Mouse (Mus musculus) kidney, postnatal 0 days (tissue): Measurements from ENCODE around the gene Arhgef2. TPM values are rescaled to one million over a fixed set of nuclear protein-coding genes. Genes with fewer than 3 reads are reported as not detected.

Source experiments
- ATAC-seq: fragments of 200-750 bp; cut with Nextera tagmentation; replicated peaks from 2 replicates; pipeline ENCODE4 v1.8.0; 2017; ENCODE audit warnings: low read depth, moderate number of reproducible peaks, moderate TSS enrichment, moderate library complexity; ENCODE audit not compliant: low FRiP score
- DNase-seq: peaks from one replicate; pipeline ENCODE4 v3.0.0-alpha.2; 2016; ENCODE audit warnings: low spot score
- H3K27ac ChIP-seq: fragments of 300-500 bp; sonication (generic); 2 replicates; pipeline ENCODE4 v1.5.1; 2014; ENCODE audit warnings: mild to moderate bottlenecking
- H3K27me3 ChIP-seq: fragments of 300-500 bp; sonication (generic); 2 replicates; pipeline ENCODE4 v1.6.1; 2014; ENCODE audit warnings: low read length, mixed read lengths; ENCODE audit not compliant: insufficient read depth
- H3K36me3 ChIP-seq: fragments of 300-500 bp; sonication (generic); 2 replicates; pipeline ENCODE4 v1.6.1; 2014; ENCODE audit warnings: low read length, mixed read lengths; ENCODE audit not compliant: insufficient read depth
- H3K4me1 ChIP-seq: fragments of 300-500 bp; sonication (generic); replicated peaks from 2 replicates; pipeline ENCODE4 v1.6.1; 2014; ENCODE audit warnings: antibody characterized with exemption, low read length, mixed read lengths; ENCODE audit not compliant: insufficient read depth
- H3K4me2 ChIP-seq: fragments of 300-500 bp; sonication (generic); 2 replicates; pipeline ENCODE4 v1.6.1; 2014; ENCODE audit warnings: mild to moderate bottlenecking, low read length, moderate library complexity, mixed read lengths
- H3K4me3 ChIP-seq: fragments of 300-500 bp; sonication (generic); replicated peaks from 2 replicates; pipeline ENCODE4 v1.5.1; 2014; ENCODE audit warnings: low read depth, low read length
- H3K9ac ChIP-seq: fragments of 300-500 bp; sonication (generic); 2 replicates; pipeline ENCODE4 v1.6.1; 2014; ENCODE audit warnings: low read depth, low read length
- H3K9me3 ChIP-seq: fragments of 300-500 bp; sonication (generic); replicated peaks from 2 replicates; pipeline ENCODE4 v1.6.1; 2016; ENCODE audit warnings: low read length, inconsistent platforms, mixed read lengths
- CTCF ChIP-seq: IDR thresholded peaks from 2 replicates; pipeline ENCODE4 v1.5.1; 2016; ENCODE audit warnings: antibody characterized with exemption, low read depth, mild to moderate bottlenecking, moderate library complexity
- WGBS: fragments of 180-500 bp; shearing (Covaris S2); extraction: QIAGEN DNeasy Blood & Tissue Kit; methylation state at CpG from one replicate; pipeline ENCODE4 v1.1.7; 2014; 5-methylcytosine and 5-hydroxymethylcytosine counted together
- polyA plus RNA-seq: library from polyadenylated mRNA; unstranded; fragments of >200 nt; fragmentation: Nextera tagmentation; extraction: Ambion mirVana; gene quantifications from 2 replicates; pipeline ENCODE4 v1.2.1, GENCODE M21; 2015

Arhgef2 gene
- polyA plus RNA-seq, 1 experiment from 2014 or later, result 53.7 TPM

GRCm38 (mm10) chr3:88631921-88632587 is 26.3 kb downstream of the Arhgef2 start:
- DNase-seq (peak; percentile 68), ATAC-seq (no peak)
- peaks cover 7% of the 10 kb centered on the region for H3K4me1 ChIP-seq
- no peaks in the 10 kb centered on the region for H3K27me3 ChIP-seq
- WGBS, result 68% methylated on average over 12 of the region's 12 CpGs
- no peak overlapping the region for H3K27ac ChIP-seq
- H3K36me3 ChIP-seq, result peaks cover 71% of the 10 kb centered on the region
- H3K4me3 ChIP-seq, result no peak overlapping the region
- H3K9me3 ChIP-seq, result no peaks in the 10 kb centered on the region
- TF ChIP-seq CTCF, result peak; percentile 79
- H3K4me2 ChIP-seq, result no peak overlapping the region
- H3K9ac ChIP-seq, result no peak overlapping the region

GRCm38 (mm10) chr3:88633056-88633455 is 27.3 kb downstream of the Arhgef2 start:
- Histone ChIP-seq H3K9ac (no peak overlapping the region), H3K9me3 (no peaks in the 10 kb centered on the region), H3K4me2 (no peak overlapping the region), H3K27ac (no peak overlapping the region), H3K27me3 (no peaks in the 10 kb centered on the region), H3K4me1 (peaks cover 5% of the 10 kb centered on the region; the same call in 1 of the 2 replicates), H3K36me3 (peaks cover 72% of the 10 kb centered on the region), H3K4me3 (no peak overlapping the region)
- TF ChIP-seq CTCF, result no peak
- ATAC-seq, result no peak
- no peak for DNase-seq
- WGBS, result 93% methylated on average over 10 of the region's 10 CpGs

DNA sequence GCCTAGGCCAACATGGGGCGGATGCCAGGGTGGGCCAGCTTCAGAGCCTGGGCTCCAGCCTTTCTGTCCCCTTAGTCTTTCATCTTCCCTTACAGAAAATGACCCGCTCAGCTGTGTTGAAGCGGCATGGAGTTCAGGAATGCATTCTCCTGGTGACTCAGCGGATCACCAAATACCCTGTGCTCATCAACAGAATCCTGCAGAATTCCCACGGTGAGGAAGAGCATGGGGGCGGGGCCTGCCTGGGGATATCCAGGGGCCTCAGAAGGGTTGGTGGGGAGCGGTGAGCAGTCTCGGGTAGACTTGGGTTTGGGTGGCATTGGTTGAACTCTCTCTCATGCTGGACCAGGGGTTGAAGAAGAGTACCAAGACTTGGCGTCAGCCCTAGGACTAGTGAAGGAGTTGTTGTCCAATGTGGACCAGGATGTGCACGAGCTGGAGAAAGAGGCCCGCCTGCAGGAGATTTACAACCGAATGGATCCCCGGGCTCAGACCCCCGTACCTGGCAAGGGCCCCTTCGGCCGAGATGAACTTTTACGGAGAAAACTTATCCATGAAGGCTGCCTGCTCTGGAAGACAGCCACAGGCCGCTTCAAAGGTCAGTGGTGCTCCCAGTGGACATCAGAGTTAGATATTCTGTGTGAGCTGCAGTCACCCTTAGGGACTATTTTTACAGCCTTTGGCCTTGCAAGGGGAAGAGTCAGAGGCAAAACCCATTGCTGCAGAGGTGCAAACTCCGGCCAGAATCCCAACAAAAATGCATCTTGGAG is 29.9 kb downstream of the Arhgef2 start:
- Histone ChIP-seq H3K9ac (no peak overlapping the region), H3K9me3 (no peaks in the 10 kb centered on the region), H3K4me1 (no peaks in the 10 kb centered on the region), H3K27ac (peak overlapping the region; percentile 31; the same call in 1 of the 2 replicates), H3K4me2 (no peak overlapping the region), H3K27me3 (no peaks in the 10 kb centered on the region), H3K36me3 (peaks cover 75% of the 10 kb centered on the region), H3K4me3 (no peak overlapping the region)
- no peak for TF ChIP-seq CTCF
- DNase-seq, result no peak
- 84% methylated on average over 19 of the region's 19 CpGs for WGBS
- ATAC-seq, result no peak

- H3K4me1 ChIP-seq, result no peaks in the 10 kb centered on the region
- peaks cover 72% of the 10 kb centered on the region for H3K36me3 ChIP-seq
- no peak overlapping the region for H3K9ac ChIP-seq
- TF ChIP-seq CTCF, result peak; percentile 4; the same call in 1 of the 2 replicates
- H3K4me3 ChIP-seq, result no peak overlapping the region
- H3K27ac ChIP-seq, result peak overlapping the region; percentile 31; the same call in 1 of the 2 replicates
- H3K9me3 ChIP-seq, result no peaks in the 10 kb centered on the region
- H3K4me2 ChIP-seq, result no peak overlapping the region
- DNase-seq, result peak; percentile 46
- no peak for ATAC-seq
- no peaks in the 10 kb centered on the region for H3K27me3 ChIP-seq
- WGBS, result 50% methylated on average over 8 of the region's 8 CpGs
Observed at GRCm38 (mm10) chr3:88636555-88636986, 30.8 kb downstream of the Arhgef2 start.

DNA sequence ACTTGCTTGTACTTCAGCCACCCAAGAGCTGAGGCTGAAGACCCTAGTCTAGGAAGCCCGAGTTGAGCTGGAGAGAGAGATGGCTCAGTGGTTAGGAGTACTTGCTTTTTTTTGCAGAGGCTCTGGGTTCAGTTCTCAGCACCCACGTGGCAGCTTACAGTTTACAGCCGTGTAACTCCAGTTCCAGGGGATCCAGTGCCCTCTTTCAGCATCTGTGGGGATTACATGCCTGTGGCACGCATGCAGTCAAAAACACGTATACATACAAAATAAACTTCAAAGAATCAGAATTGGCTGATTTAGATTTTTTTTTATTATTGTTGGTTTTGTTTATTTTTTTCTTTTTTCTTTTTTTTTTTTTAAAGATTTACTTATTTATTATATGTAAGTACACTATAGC is 31.4 kb downstream of the Arhgef2 start:
- 98% methylated on average over 5 of the region's 5 CpGs for WGBS
- ATAC-seq, result no peak
- H3K4me3 ChIP-seq, result no peak overlapping the region
- DNase-seq, result no peak
- H3K9me3 ChIP-seq, result no peaks in the 10 kb centered on the region
- H3K4me1 ChIP-seq, result no peaks in the 10 kb centered on the region
- H3K27ac ChIP-seq, result 0 out of 2 replicates have a peak overlapping the region, but pooled peaks have one; percentile 31
- H3K4me2 ChIP-seq, result no peak overlapping the region
- TF ChIP-seq CTCF, result 0 out of 2 replicates have a peak, but pooled peaks have one; percentile 3
- no peak overlapping the region for H3K9ac ChIP-seq
- peaks cover 69% of the 10 kb centered on the region for H3K36me3 ChIP-seq
- H3K27me3 ChIP-seq, result no peaks in the 10 kb centered on the region

DNA sequence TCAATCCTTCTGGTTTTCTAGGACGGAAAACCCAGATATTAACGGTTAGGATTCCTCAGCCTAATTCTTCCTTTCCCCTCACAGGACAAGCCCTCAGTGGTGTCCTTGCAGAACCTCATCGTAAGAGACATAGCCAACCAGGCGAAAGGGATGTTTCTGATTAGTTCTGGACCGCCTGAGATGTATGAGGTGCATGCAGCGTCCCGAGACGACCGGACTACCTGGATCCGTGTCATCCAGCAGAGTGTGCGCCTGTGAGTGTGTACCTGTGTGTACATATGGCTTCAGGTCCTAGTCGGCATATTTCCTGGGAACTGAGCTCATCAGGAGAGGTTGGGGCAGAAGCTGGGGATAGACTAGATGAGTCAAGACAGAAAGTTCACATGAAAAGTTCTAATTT is 33.5 kb downstream of the Arhgef2 start:
- H3K4me3 ChIP-seq, result no peak overlapping the region
- WGBS, result 95% methylated on average over 12 of the region's 12 CpGs
- peaks cover 70% of the 10 kb centered on the region for H3K36me3 ChIP-seq
- H3K9ac ChIP-seq, result no peak overlapping the region
- no peak overlapping the region for H3K4me2 ChIP-seq
- no peak for TF ChIP-seq CTCF
- no peaks in the 10 kb centered on the region for H3K4me1 ChIP-seq
- no peaks in the 10 kb centered on the region for H3K9me3 ChIP-seq
- no peak overlapping the region for H3K27ac ChIP-seq
- no peak for ATAC-seq
- no peaks in the 10 kb centered on the region for H3K27me3 ChIP-seq
- DNase-seq, result no peak
